Mouse (Mus musculus) gastrocnemius, adult 18-20 months (tissue): ENCODE results near the gene Paox. TPM values are rescaled to one million over a fixed set of nuclear protein-coding genes. Genes with fewer than 3 reads are reported as not detected.
A peak's percentile ranks its signal among the peaks of the same experiment; 100 is the strongest.
"Not testable (repeated sequence)": the region's sequence is repeated elsewhere in the genome, so short reads cannot be mapped to it uniquely, and the experiment has no call there.

Source experiments
- DNase-seq: peaks from one replicate; pipeline ENCODE4 v3.0.0; 2021; ENCODE audit warnings: low spot score
- total RNA-seq, 2 experiments: library from RNA; stranded (reverse); gene quantifications; 2 replicates each; pipeline ENCODE4 v1.2.3; 2021

The Paox gene
- total RNA-seq, 2 experiments from 2014 or later: 3.2 to 4.0 TPM

GRCm38 (mm10) chr7:140120484-140120883 lies 4.9 kb downstream of the Paox start:
- DNase-seq: no peak

GRCm38 (mm10) chr7:140121338-140121910 lies 5.8 kb downstream of the Paox start:
- DNase-seq: no peak

GRCm38 (mm10) chr7:140122765-140123164 lies 7.2 kb downstream of the Paox start:
- no peak for DNase-seq

GRCm38 (mm10) chr7:140124382-140124781 lies 8.8 kb downstream of the Paox start:
- DNase-seq: no peak

GRCm38 (mm10) chr7:140125278-140126021 lies 9.9 kb downstream of the Paox start:
- DNase-seq: peak; percentile 96

- no peak for DNase-seq
Observed at GRCm38 (mm10) chr7:140126022-140126350, 10.4 kb downstream of the Paox start.

- DNase-seq: no peak
Observed at GRCm38 (mm10) chr7:140126934-140127333, 11.3 kb downstream of the Paox start.

- no peak for DNase-seq
Observed at GRCm38 (mm10) chr7:140127911-140128310, 12.3 kb downstream of the Paox start.

- not testable (repeated sequence) for DNase-seq
Observed at GRCm38 (mm10) chr7:140132184-140132583, 16.6 kb downstream of the Paox start.

- not testable (repeated sequence) for DNase-seq
Observed at GRCm38 (mm10) chr7:140134033-140134432, 18.4 kb downstream of the Paox start.

GRCm38 (mm10) chr7:140135106-140135770 lies 19.6 kb downstream of the Paox start:
- no peak for DNase-seq

- DNase-seq: peak; percentile 95
Observed at GRCm38 (mm10) chr7:140137135-140138020, 21.8 kb downstream of the Paox start, which contains the start of gene Mtg1. Gene Mtg1, plus strand, starts transcription at chr7:140137564.

- no peak for DNase-seq
Observed at GRCm38 (mm10) chr7:140138021-140138310, 22.4 kb downstream of the Paox start.

GRCm38 (mm10) chr7:140141350-140141749 lies 25.8 kb downstream of the Paox start:
- peak; percentile 70 for DNase-seq

GRCm38 (mm10) chr7:140144550-140144949 lies 29.0 kb downstream of the Paox start:
- no peak for DNase-seq

- DNase-seq: no peak
Observed at GRCm38 (mm10) chr7:140153383-140153782, 37.8 kb downstream of the Paox start.

GRCm38 (mm10) chr7:140153829-140154217 lies 38.2 kb downstream of the Paox start:
- no peak for DNase-seq

GRCm38 (mm10) chr7:140154218-140154927 lies 38.8 kb downstream of the Paox start, which contains the start of gene Sprn:
Gene Sprn, minus strand, starts transcription at chr7:140154877.
- no peak for DNase-seq

GRCm38 (mm10) chr7:140160363-140160762 lies 44.8 kb downstream of the Paox start:
- no peak for DNase-seq

GRCm38 (mm10) chr7:140164664-140165063 lies 49.1 kb downstream of the Paox start, which contains the start of gene Olfr522:
Gene Olfr522, minus strand, starts transcription at chr7:140164764.
- no peak for DNase-seq

- no peak for DNase-seq
Observed at GRCm38 (mm10) chr7:140167950-140168349, 52.4 kb downstream of the Paox start.
